Mouse (Mus musculus): Measurements from ENCODE around the gene Amotl1. TPM values are rescaled to one million over a fixed set of nuclear protein-coding genes. Genes with fewer than 3 reads are reported as not detected.

The Amotl1 gene
- polyA plus RNA-seq, 1 experiment from 2014 or later, result 20.6 TPM

- 77% methylated on average over 4 of the region's 4 CpGs for WGBS
- H3K4me1 ChIP-seq (replicated peaks), result peaks cover 77% of the 10 kb centered on the region
- ATAC-seq (ENCODE audit: insufficient number of reproducible peaks, low FRiP score), result no peak
Measured at GRCm38 (mm10) chr9:14603475-14603874, 41.4 kb downstream of the Amotl1 start.

GRCm38 (mm10) chr9:14599799-14600198 lies 45.1 kb downstream of the Amotl1 start:
- Histone ChIP-seq H3K4me1 (replicated peaks) (peaks cover 80% of the 10 kb centered on the region), H3K36me3 (peaks cover 21% of the 10 kb centered on the region), H3K4me2 (no peak overlapping the region), H3K4me3 (no peak overlapping the region), H3K9me3 (replicated peaks) (no peaks in the 10 kb centered on the region), H3K9ac (no peak overlapping the region), H3K27me3 (replicated peaks) (no peaks in the 10 kb centered on the region), H3K27ac (ENCODE audit: poor library complexity, severe bottlenecking) (peak overlapping the region; percentile 34; the same call in 1 of the 2 replicates)
- no peak for ATAC-seq (ENCODE audit: insufficient number of reproducible peaks, low FRiP score)
- WGBS, result 78% methylated on average over 5 of the region's 5 CpGs

More at GRCm38 (mm10) chr9:14603475-14603874, 41.4 kb downstream of the Amotl1 start:
- Histone ChIP-seq H3K9me3 (replicated peaks) (no peaks in the 10 kb centered on the region), H3K4me2 (no peak overlapping the region), H3K9ac (no peak overlapping the region), H3K4me3 (no peak overlapping the region), H3K36me3 (peaks cover 15% of the 10 kb centered on the region), H3K27ac (ENCODE audit: poor library complexity, severe bottlenecking) (no peak overlapping the region), H3K27me3 (replicated peaks) (no peaks in the 10 kb centered on the region)

GRCm38 (mm10) chr9:14598157-14598556 lies 46.7 kb downstream of the Amotl1 start:
- 90% methylated on average over 2 of the region's 2 CpGs for WGBS
- H3K4me3 ChIP-seq, result no peak overlapping the region
- no peak overlapping the region for H3K27ac ChIP-seq (ENCODE audit: poor library complexity, severe bottlenecking)
- no peak overlapping the region for H3K4me2 ChIP-seq
- H3K9ac ChIP-seq, result no peak overlapping the region
- no peak for ATAC-seq (ENCODE audit: insufficient number of reproducible peaks, low FRiP score)
- peaks cover 68% of the 10 kb centered on the region for H3K4me1 ChIP-seq (replicated peaks)
- H3K36me3 ChIP-seq, result peaks cover 27% of the 10 kb centered on the region
- H3K9me3 ChIP-seq (replicated peaks), result no peaks in the 10 kb centered on the region
- H3K27me3 ChIP-seq (replicated peaks), result no peaks in the 10 kb centered on the region

GRCm38 (mm10) chr9:14597429-14597828 lies 47.4 kb downstream of the Amotl1 start:
- H3K27ac ChIP-seq (ENCODE audit: poor library complexity, severe bottlenecking), result no peak overlapping the region
- no peak for ATAC-seq (ENCODE audit: insufficient number of reproducible peaks, low FRiP score)
- H3K36me3 ChIP-seq, result peaks cover 34% of the 10 kb centered on the region
- 69% methylated on average over 3 of the region's 3 CpGs for WGBS
- no peaks in the 10 kb centered on the region for H3K27me3 ChIP-seq (replicated peaks)
- no peak overlapping the region for H3K4me3 ChIP-seq
- H3K9me3 ChIP-seq (replicated peaks), result no peaks in the 10 kb centered on the region
- H3K9ac ChIP-seq, result no peak overlapping the region
- no peak overlapping the region for H3K4me2 ChIP-seq
- peaks cover 61% of the 10 kb centered on the region for H3K4me1 ChIP-seq (replicated peaks)

GRCm38 (mm10) chr9:14596858-14597257 lies 48.0 kb downstream of the Amotl1 start:
- Histone ChIP-seq H3K4me1 (replicated peaks) (peaks cover 55% of the 10 kb centered on the region), H3K36me3 (peaks cover 40% of the 10 kb centered on the region), H3K9ac (no peak overlapping the region), H3K27me3 (replicated peaks) (no peaks in the 10 kb centered on the region), H3K27ac (ENCODE audit: poor library complexity, severe bottlenecking) (peak overlapping the region; percentile 63), H3K4me3 (no peak overlapping the region), H3K4me2 (no peak overlapping the region), H3K9me3 (replicated peaks) (no peaks in the 10 kb centered on the region)
- WGBS, result 69% methylated on average over 7 of the region's 7 CpGs
- no peak for ATAC-seq (ENCODE audit: insufficient number of reproducible peaks, low FRiP score)

GRCm38 (mm10) chr9:14596427-14596826 lies 48.4 kb downstream of the Amotl1 start:
- Histone ChIP-seq H3K36me3 (peaks cover 44% of the 10 kb centered on the region), H3K27ac (ENCODE audit: poor library complexity, severe bottlenecking) (peak overlapping the region; percentile 63), H3K9ac (no peak overlapping the region), H3K4me3 (no peak overlapping the region), H3K4me2 (no peak overlapping the region), H3K4me1 (replicated peaks) (peaks cover 53% of the 10 kb centered on the region), H3K27me3 (replicated peaks) (no peaks in the 10 kb centered on the region), H3K9me3 (replicated peaks) (no peaks in the 10 kb centered on the region)
- peak; percentile 64; the same call in 1 of the 2 replicates for ATAC-seq (ENCODE audit: insufficient number of reproducible peaks, low FRiP score)
- WGBS, result 45% methylated on average over 5 of the region's 5 CpGs

- Histone ChIP-seq H3K27ac (ENCODE audit: poor library complexity, severe bottlenecking) (peak overlapping the region; percentile 63), H3K27me3 (replicated peaks) (no peaks in the 10 kb centered on the region), H3K9ac (no peak overlapping the region), H3K4me3 (no peak overlapping the region), H3K36me3 (peaks cover 50% of the 10 kb centered on the region), H3K4me2 (no peak overlapping the region), H3K4me1 (replicated peaks) (peaks cover 54% of the 10 kb centered on the region), H3K9me3 (replicated peaks) (no peaks in the 10 kb centered on the region)
- ATAC-seq (ENCODE audit: insufficient number of reproducible peaks, low FRiP score), result no peak
- WGBS, result 79% methylated on average over 3 of the region's 3 CpGs
Measured at GRCm38 (mm10) chr9:14595893-14596292, 49.0 kb downstream of the Amotl1 start.

- 95% methylated on average over 4 of the region's 4 CpGs for WGBS
- no peak overlapping the region for H3K9ac ChIP-seq
- ATAC-seq (ENCODE audit: insufficient number of reproducible peaks, low FRiP score), result no peak
- H3K27me3 ChIP-seq (replicated peaks), result no peaks in the 10 kb centered on the region
- H3K27ac ChIP-seq (ENCODE audit: poor library complexity, severe bottlenecking), result no peak overlapping the region
- no peaks in the 10 kb centered on the region for H3K9me3 ChIP-seq (replicated peaks)
- peaks cover 65% of the 10 kb centered on the region for H3K36me3 ChIP-seq
- no peak overlapping the region for H3K4me2 ChIP-seq
- no peak overlapping the region for H3K4me3 ChIP-seq
- peaks cover 58% of the 10 kb centered on the region for H3K4me1 ChIP-seq (replicated peaks)
Measured at GRCm38 (mm10) chr9:14593880-14594279, 51.0 kb downstream of the Amotl1 start.

- H3K4me3 ChIP-seq, result no peak overlapping the region
- no peak overlapping the region for H3K27ac ChIP-seq (ENCODE audit: poor library complexity, severe bottlenecking)
- H3K4me1 ChIP-seq (replicated peaks), result peaks cover 47% of the 10 kb centered on the region
- no peaks in the 10 kb centered on the region for H3K9me3 ChIP-seq (replicated peaks)
- peaks cover 64% of the 10 kb centered on the region for H3K36me3 ChIP-seq
- no peak overlapping the region for H3K4me2 ChIP-seq
- no peak overlapping the region for H3K9ac ChIP-seq
- 86% methylated on average over 7 of the region's 7 CpGs for WGBS
- no peak for ATAC-seq (ENCODE audit: insufficient number of reproducible peaks, low FRiP score)
- no peaks in the 10 kb centered on the region for H3K27me3 ChIP-seq (replicated peaks)
Measured at GRCm38 (mm10) chr9:14590666-14591065, 54.2 kb downstream of the Amotl1 start.

- H3K9ac ChIP-seq, result no peak overlapping the region
- no peak for ATAC-seq (ENCODE audit: insufficient number of reproducible peaks, low FRiP score)
- H3K27me3 ChIP-seq (replicated peaks), result no peaks in the 10 kb centered on the region
- no peak overlapping the region for H3K4me3 ChIP-seq
- H3K27ac ChIP-seq (ENCODE audit: poor library complexity, severe bottlenecking), result no peak overlapping the region
- no peaks in the 10 kb centered on the region for H3K9me3 ChIP-seq (replicated peaks)
- H3K36me3 ChIP-seq, result peaks cover 46% of the 10 kb centered on the region
- 67% methylated on average over 4 of the region's 4 CpGs for WGBS
- H3K4me2 ChIP-seq, result no peak overlapping the region
- H3K4me1 ChIP-seq (replicated peaks), result peaks cover 52% of the 10 kb centered on the region
Measured at GRCm38 (mm10) chr9:14588690-14589089, 56.2 kb downstream of the Amotl1 start.

- H3K4me1 ChIP-seq (replicated peaks), result peaks cover 43% of the 10 kb centered on the region
- 0 out of 2 replicates have a peak, but pooled peaks have one; percentile 2 for ATAC-seq (ENCODE audit: insufficient number of reproducible peaks, low FRiP score)
- H3K27me3 ChIP-seq (replicated peaks), result no peaks in the 10 kb centered on the region
- H3K4me3 ChIP-seq, result no peak overlapping the region
- H3K9ac ChIP-seq, result no peak overlapping the region
- H3K36me3 ChIP-seq, result peaks cover 30% of the 10 kb centered on the region
- no peak overlapping the region for H3K4me2 ChIP-seq
- WGBS, result 36% methylated on average over 1 of the region's 1 CpGs
- no peak overlapping the region for H3K27ac ChIP-seq (ENCODE audit: poor library complexity, severe bottlenecking)
- no peaks in the 10 kb centered on the region for H3K9me3 ChIP-seq (replicated peaks)
Measured at GRCm38 (mm10) chr9:14585702-14586101, 59.2 kb downstream of the Amotl1 start.

- peak overlapping the region; percentile 30 for H3K4me2 ChIP-seq
- no peak for ATAC-seq (ENCODE audit: insufficient number of reproducible peaks, low FRiP score)
- H3K27me3 ChIP-seq (replicated peaks), result no peaks in the 10 kb centered on the region
- peaks cover 52% of the 10 kb centered on the region for H3K4me1 ChIP-seq (replicated peaks)
- peaks cover 30% of the 10 kb centered on the region for H3K36me3 ChIP-seq
- H3K4me3 ChIP-seq, result no peak overlapping the region
- 37% methylated on average over 4 of the region's 4 CpGs for WGBS
- H3K27ac ChIP-seq (ENCODE audit: poor library complexity, severe bottlenecking), result peak overlapping the region; percentile 67
- no peak overlapping the region for H3K9ac ChIP-seq
- H3K9me3 ChIP-seq (replicated peaks), result no peaks in the 10 kb centered on the region
Measured at GRCm38 (mm10) chr9:14578960-14579359, 65.9 kb downstream of the Amotl1 start.
